Comparison of ENCODE assay signal across 20 mouse cellular contexts in the genomic region with DNA sequence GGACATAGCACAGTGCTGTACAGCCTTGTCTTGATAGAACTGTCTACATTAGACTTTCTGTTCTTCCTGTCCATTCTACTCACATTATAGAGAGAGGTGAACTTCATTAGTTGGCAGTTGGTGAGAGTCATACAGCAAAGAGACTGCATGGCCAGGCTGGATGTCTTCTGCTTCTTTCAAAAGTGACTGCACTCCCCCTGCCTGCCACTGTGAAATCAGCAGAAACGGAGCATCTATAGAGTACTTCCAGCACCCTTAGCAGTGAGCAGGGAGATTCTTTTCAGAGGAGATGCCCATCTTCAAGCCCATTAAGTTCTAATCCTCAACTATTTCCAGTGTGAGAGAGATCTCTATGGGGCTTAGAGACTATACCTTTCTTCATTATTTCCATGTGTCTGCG.
DNase-seq lines count a peak whose midpoint lies in the region; ATAC-seq and TF ChIP-seq lines count a peak whose summit lies in the region.
"Had no signal": no experiment of that assay in that cellular context is flagged by ENCODE, and none has a peak within 500 bp of the region (broad histone marks: within the 10 kb centered on the region; RNA-seq: fewer than 3 reads in every experiment).

No protein-coding gene starts in this region.

- no peak overlapping the region for H3K4me2 ChIP-seq in intestine, postnatal 0 days (replicated peaks; ENCODE audit: low read depth)
- no peak overlapping the region for H3K4me2 ChIP-seq in intestine, embryonic 15.5 days (replicated peaks)
- no peak overlapping the region for H3K4me2 ChIP-seq in forebrain, embryonic 14.5 days (ENCODE audit: low read length)
- H3K4me2 ChIP-seq: embryonic facial prominence, embryonic 13.5 days; forebrain, embryonic 12.5 days; limb, embryonic 13.5 days; liver, embryonic 13.5 days; lung, embryonic 15.5 days; midbrain, embryonic 13.5 days had no signal

- no peaks in the 10 kb centered on the region for H3K27me3 ChIP-seq in intestine, postnatal 0 days (replicated peaks; ENCODE audit: control insufficient read depth, insufficient read depth, low read length)
- H3K27me3 ChIP-seq in intestine, embryonic 15.5 days (replicated peaks): no peaks in the 10 kb centered on the region
- H3K27me3 ChIP-seq in forebrain, embryonic 14.5 days (replicated peaks; ENCODE audit: control insufficient read depth, insufficient read depth, low read length): no peaks in the 10 kb centered on the region
- H3K27me3 ChIP-seq: embryonic facial prominence, embryonic 13.5 days; forebrain, embryonic 12.5 days; limb, embryonic 13.5 days; liver, embryonic 13.5 days; lung, embryonic 15.5 days; midbrain, embryonic 13.5 days had no signal

- H3K4me3 ChIP-seq in intestine, postnatal 0 days (ENCODE audit: low read depth, low read length): no peak overlapping the region
- H3K4me3 ChIP-seq in intestine, embryonic 15.5 days (replicated peaks): no peak overlapping the region
- no peak overlapping the region for H3K4me3 ChIP-seq in layer of hippocampus, adult 2 months
- no peak overlapping the region for H3K4me3 ChIP-seq in forebrain, embryonic 14.5 days (ENCODE audit: low read depth, low read length)
- H3K4me3 ChIP-seq: embryonic facial prominence, embryonic 13.5 days; erythroblast, embryonic 14.5 days; forebrain, embryonic 12.5 days; limb, embryonic 13.5 days; liver, embryonic 13.5 days; lung, embryonic 15.5 days; midbrain, embryonic 13.5 days had no signal

- WGBS in intestine, postnatal 0 days: 61% methylated on average over 2 of the region's 2 CpGs
- WGBS in intestine, embryonic 15.5 days: 56% methylated on average over 2 of the region's 2 CpGs
- 60% methylated on average over 2 of the region's 2 CpGs for WGBS in forebrain, embryonic 14.5 days

- no peak for ATAC-seq in intestine, postnatal 0 days
- ATAC-seq in intestine, embryonic 15.5 days: no peak
- ATAC-seq in forebrain, embryonic 14.5 days: no peak
- ATAC-seq: inflammation-experienced regulatory T-cells, adult 6 months; midbrain, embryonic 13.5 days had no signal

- peak; percentile 36 for TF ChIP-seq CTCF in intestine, postnatal 0 days (IDR thresholded peaks at IDR 0.05; ENCODE audit: low read depth)
- TF ChIP-seq CTCF in layer of hippocampus, adult 2 months (conservative IDR thresholded peaks at IDR 0.05): peak; percentile 50

- H3K36me3 ChIP-seq in intestine, postnatal 0 days (ENCODE audit: control insufficient read depth, insufficient read depth): no peaks in the 10 kb centered on the region
- H3K36me3 ChIP-seq in intestine, embryonic 15.5 days: no peaks in the 10 kb centered on the region
- H3K36me3 ChIP-seq in forebrain, embryonic 14.5 days (ENCODE audit: control insufficient read depth, insufficient read depth, low read length): no peaks in the 10 kb centered on the region
- H3K36me3 ChIP-seq: embryonic facial prominence, embryonic 13.5 days; forebrain, embryonic 12.5 days; limb, embryonic 13.5 days; liver, embryonic 13.5 days; lung, embryonic 15.5 days; midbrain, embryonic 13.5 days had no signal

- no peak overlapping the region for H3K9ac ChIP-seq in intestine, postnatal 0 days (ENCODE audit: low read depth, low read length)
- no peak overlapping the region for H3K9ac ChIP-seq in intestine, embryonic 15.5 days
- no peak overlapping the region for H3K9ac ChIP-seq in forebrain, embryonic 14.5 days (ENCODE audit: low read length)
- H3K9ac ChIP-seq: embryonic facial prominence, embryonic 13.5 days; forebrain, embryonic 12.5 days; limb, embryonic 13.5 days; liver, embryonic 13.5 days; lung, embryonic 15.5 days; midbrain, embryonic 13.5 days had no signal

- DNase-seq in layer of hippocampus, adult 2 months (ENCODE audit: low spot score in 2 of 2): no peak
- no peak for DNase-seq in layer of hippocampus, adult 8-10 months (ENCODE audit: low spot score in 2 of 2)
- peak; percentile 12 for DNase-seq in lung, postnatal 10 days
- DNase-seq in lung, postnatal 14 days: no peak
- no peak for DNase-seq in forebrain, embryonic 14.5 days (ENCODE audit: low spot score)
- DNase-seq: adrenal gland, postnatal 10 days; cerebellum, adult 18-20 months; cerebellum, postnatal 14 days; liver, embryonic 13.5 days; thymus, adult 2 months; thymus, postnatal 4 days had no signal

- no peak overlapping the region for H3K27ac ChIP-seq in intestine, postnatal 0 days (ENCODE audit: low read depth, low read length)
- no peak overlapping the region for H3K27ac ChIP-seq in intestine, embryonic 15.5 days
- H3K27ac ChIP-seq in layer of hippocampus, adult 2 months: no peak overlapping the region
- H3K27ac ChIP-seq in forebrain, embryonic 14.5 days (ENCODE audit: low read depth, low read length): no peak overlapping the region
- H3K27ac ChIP-seq: embryonic facial prominence, embryonic 13.5 days; forebrain, embryonic 12.5 days; limb, embryonic 13.5 days; liver, embryonic 13.5 days; lung, embryonic 15.5 days; midbrain, embryonic 13.5 days had no signal

- H3K9me3 ChIP-seq in intestine, postnatal 0 days (ENCODE audit: control insufficient read depth): no peaks in the 10 kb centered on the region
- no peaks in the 10 kb centered on the region for H3K9me3 ChIP-seq in intestine, embryonic 15.5 days
- H3K9me3 ChIP-seq in forebrain, embryonic 14.5 days (replicated peaks; ENCODE audit: control insufficient read depth, low read length): no peaks in the 10 kb centered on the region
- H3K9me3 ChIP-seq: embryonic facial prominence, embryonic 13.5 days; forebrain, embryonic 12.5 days; limb, embryonic 13.5 days; liver, embryonic 13.5 days; lung, embryonic 15.5 days; midbrain, embryonic 13.5 days had no signal

- no peaks in the 10 kb centered on the region for H3K4me1 ChIP-seq in intestine, postnatal 0 days (replicated peaks; ENCODE audit: control insufficient read depth, insufficient read depth, low read length)
- no peaks in the 10 kb centered on the region for H3K4me1 ChIP-seq in intestine, embryonic 15.5 days (replicated peaks)
- no peaks in the 10 kb centered on the region for H3K4me1 ChIP-seq in forebrain, embryonic 14.5 days (ENCODE audit: control insufficient read depth, insufficient read depth, low read length)
- H3K4me1 ChIP-seq: embryonic facial prominence, embryonic 13.5 days; forebrain, embryonic 12.5 days; limb, embryonic 13.5 days; liver, embryonic 13.5 days; lung, embryonic 15.5 days; midbrain, embryonic 13.5 days had no signal
